Mouse (Mus musculus): ENCODE data around the gene Kcnma1. TPM values are rescaled to one million over a fixed set of nuclear protein-coding genes. Genes with fewer than 3 reads are reported as not detected.

The Kcnma1 gene
- polyA plus RNA-seq, 1 experiment = 4.9 TPM

- TF ChIP-seq CTCF (IDR thresholded peaks at IDR 0.05; ENCODE audit: borderline replicate concordance, control insufficient read depth, extremely low read depth, insufficient read depth, low read length, poor library complexity) (no peak), POLR2A (IDR thresholded peaks at IDR 0.05; ENCODE audit: control insufficient read depth, extremely low read depth, insufficient read depth, low read length, poor library complexity) (no peak)
- H3K36me3 ChIP-seq (ENCODE audit: control insufficient read depth, insufficient read depth, low read length) = no peaks in the 10 kb centered on the region
- WGBS = 55% methylated on average over 13 of the region's 13 CpGs
- peak; percentile 11 for DNase-seq
- H3K27ac ChIP-seq (ENCODE audit: control insufficient read depth, insufficient read depth, low read length) = no peak overlapping the region
- H3K4me1 ChIP-seq (replicated peaks; ENCODE audit: control insufficient read depth, insufficient read depth, low read length) = no peaks in the 10 kb centered on the region
- H3K4me3 ChIP-seq (ENCODE audit: control insufficient read depth, insufficient read depth, low read length) = no peak overlapping the region
- no peaks in the 10 kb centered on the region for H3K27me3 ChIP-seq (ENCODE audit: control insufficient read depth, insufficient read depth, low read length)
Measured at GRCm38 (mm10) chr14:23791261-23791691, 223.0 kb downstream of the Kcnma1 start.

- H3K27ac ChIP-seq (ENCODE audit: control insufficient read depth, insufficient read depth, low read length) = no peak overlapping the region
- DNase-seq = no peak
- H3K4me1 ChIP-seq (replicated peaks; ENCODE audit: control insufficient read depth, insufficient read depth, low read length) = no peaks in the 10 kb centered on the region
- 9% methylated on average over 1 of the region's 1 CpGs for WGBS
- TF ChIP-seq POLR2A (IDR thresholded peaks at IDR 0.05; ENCODE audit: control insufficient read depth, extremely low read depth, insufficient read depth, low read length, poor library complexity) (no peak), CTCF (IDR thresholded peaks at IDR 0.05; ENCODE audit: borderline replicate concordance, control insufficient read depth, extremely low read depth, insufficient read depth, low read length, poor library complexity) (no peak)
- no peak overlapping the region for H3K4me3 ChIP-seq (ENCODE audit: control insufficient read depth, insufficient read depth, low read length)
- H3K36me3 ChIP-seq (ENCODE audit: control insufficient read depth, insufficient read depth, low read length) = no peaks in the 10 kb centered on the region
- no peaks in the 10 kb centered on the region for H3K27me3 ChIP-seq (ENCODE audit: control insufficient read depth, insufficient read depth, low read length)
Measured at GRCm38 (mm10) chr14:23786687-23787073, 227.6 kb downstream of the Kcnma1 start.

GRCm38 (mm10) chr14:23785921-23786686 is 228.2 kb downstream of the Kcnma1 start:
- no peaks in the 10 kb centered on the region for H3K4me1 ChIP-seq (replicated peaks; ENCODE audit: control insufficient read depth, insufficient read depth, low read length)
- no peak for DNase-seq
- H3K4me3 ChIP-seq (ENCODE audit: control insufficient read depth, insufficient read depth, low read length) = no peak overlapping the region
- no peak overlapping the region for H3K27ac ChIP-seq (ENCODE audit: control insufficient read depth, insufficient read depth, low read length)
- 29% methylated on average over 10 of the region's 10 CpGs for WGBS
- no peak for TF ChIP-seq POLR2A (IDR thresholded peaks at IDR 0.05; ENCODE audit: control insufficient read depth, extremely low read depth, insufficient read depth, low read length, poor library complexity)
- TF ChIP-seq CTCF (IDR thresholded peaks at IDR 0.05; ENCODE audit: borderline replicate concordance, control insufficient read depth, extremely low read depth, insufficient read depth, low read length, poor library complexity) = no peak
- no peaks in the 10 kb centered on the region for H3K36me3 ChIP-seq (ENCODE audit: control insufficient read depth, insufficient read depth, low read length)
- H3K27me3 ChIP-seq (ENCODE audit: control insufficient read depth, insufficient read depth, low read length) = no peaks in the 10 kb centered on the region

GRCm38 (mm10) chr14:23782845-23783609 is 231.3 kb downstream of the Kcnma1 start:
- no peaks in the 10 kb centered on the region for H3K27me3 ChIP-seq (ENCODE audit: control insufficient read depth, insufficient read depth, low read length)
- H3K4me1 ChIP-seq (replicated peaks; ENCODE audit: control insufficient read depth, insufficient read depth, low read length) = no peaks in the 10 kb centered on the region
- no peaks in the 10 kb centered on the region for H3K36me3 ChIP-seq (ENCODE audit: control insufficient read depth, insufficient read depth, low read length)
- H3K27ac ChIP-seq (ENCODE audit: control insufficient read depth, insufficient read depth, low read length) = no peak overlapping the region
- no peak overlapping the region for H3K4me3 ChIP-seq (ENCODE audit: control insufficient read depth, insufficient read depth, low read length)
- DNase-seq = no peak
- TF ChIP-seq CTCF (IDR thresholded peaks at IDR 0.05; ENCODE audit: borderline replicate concordance, control insufficient read depth, extremely low read depth, insufficient read depth, low read length, poor library complexity) (no peak), POLR2A (IDR thresholded peaks at IDR 0.05; ENCODE audit: control insufficient read depth, extremely low read depth, insufficient read depth, low read length, poor library complexity) (no peak)
- 83% methylated on average over 8 of the region's 8 CpGs for WGBS

GRCm38 (mm10) chr14:23774542-23774941 is 239.7 kb downstream of the Kcnma1 start:
- H3K4me3 ChIP-seq (ENCODE audit: control insufficient read depth, insufficient read depth, low read length) = no peak overlapping the region
- DNase-seq = no peak
- H3K4me1 ChIP-seq (replicated peaks; ENCODE audit: control insufficient read depth, insufficient read depth, low read length) = no peaks in the 10 kb centered on the region
- no peaks in the 10 kb centered on the region for H3K27me3 ChIP-seq (ENCODE audit: control insufficient read depth, insufficient read depth, low read length)
- 87% methylated on average over 2 of the region's 2 CpGs for WGBS
- no peaks in the 10 kb centered on the region for H3K36me3 ChIP-seq (ENCODE audit: control insufficient read depth, insufficient read depth, low read length)
- H3K27ac ChIP-seq (ENCODE audit: control insufficient read depth, insufficient read depth, low read length) = no peak overlapping the region
- TF ChIP-seq CTCF (IDR thresholded peaks at IDR 0.05; ENCODE audit: borderline replicate concordance, control insufficient read depth, extremely low read depth, insufficient read depth, low read length, poor library complexity) (no peak), POLR2A (IDR thresholded peaks at IDR 0.05; ENCODE audit: control insufficient read depth, extremely low read depth, insufficient read depth, low read length, poor library complexity) (no peak)

- Histone ChIP-seq H3K4me3 (ENCODE audit: control insufficient read depth, insufficient read depth, low read length) (no peak overlapping the region), H3K27me3 (ENCODE audit: control insufficient read depth, insufficient read depth, low read length) (no peaks in the 10 kb centered on the region), H3K36me3 (ENCODE audit: control insufficient read depth, insufficient read depth, low read length) (no peaks in the 10 kb centered on the region), H3K27ac (ENCODE audit: control insufficient read depth, insufficient read depth, low read length) (no peak overlapping the region), H3K4me1 (replicated peaks; ENCODE audit: control insufficient read depth, insufficient read depth, low read length) (no peaks in the 10 kb centered on the region)
- 70% methylated on average over 3 of the region's 3 CpGs for WGBS
- no peak for DNase-seq
- TF ChIP-seq POLR2A (IDR thresholded peaks at IDR 0.05; ENCODE audit: control insufficient read depth, extremely low read depth, insufficient read depth, low read length, poor library complexity) = no peak
Measured at GRCm38 (mm10) chr14:23772685-23773084, 241.6 kb downstream of the Kcnma1 start.
